Mouse (Mus musculus): ENCODE data around the gene Atp5j2.
"Not testable (repeated sequence)": the region's sequence is repeated elsewhere in the genome, so short reads cannot be mapped to it uniquely, and the experiment has no call there.

The Atp5j2 gene

GRCm38 (mm10) chr5:145191962-145192361 is at the start of gene Atp5j2:
Atp5j2 (minus strand) TSS chr5:145192062.
- no peak for DNase-seq (ENCODE audit: low spot score in 2 of 2)

GRCm38 (mm10) chr5:145234636-145235035 is 42.8 kb upstream of the Atp5j2 start:
- DNase-seq (ENCODE audit: low spot score in 2 of 2), result no peak

GRCm38 (mm10) chr5:145231893-145232411 is 40.1 kb upstream of the Atp5j2 start:
- DNase-seq (ENCODE audit: low spot score in 2 of 2), result no peak

- DNase-seq (ENCODE audit: low spot score in 2 of 2), result peak; percentile 96 to 98
These were observed 39.6 kb upstream of the Atp5j2 start, which contains the start of gene Zfp655 for GRCm38 (mm10) chr5:145231367-145231871. Zfp655 (plus strand) TSS chr5:145231715.

- DNase-seq (ENCODE audit: low spot score in 2 of 2), result no peak
These were observed 38.8 kb upstream of the Atp5j2 start for GRCm38 (mm10) chr5:145230641-145231040.

- not testable (repeated sequence) for DNase-seq (ENCODE audit: low spot score in 2 of 2)
These were observed 37.4 kb upstream of the Atp5j2 start for GRCm38 (mm10) chr5:145229283-145229682.

- no peak for DNase-seq (ENCODE audit: low spot score in 2 of 2)
These were observed 34.6 kb upstream of the Atp5j2 start for GRCm38 (mm10) chr5:145226453-145226852.

GRCm38 (mm10) chr5:145223395-145223794 is 31.5 kb upstream of the Atp5j2 start:
- DNase-seq (ENCODE audit: low spot score in 2 of 2), result no peak

- DNase-seq (ENCODE audit: low spot score in 2 of 2), result no peak
These were observed 31.0 kb upstream of the Atp5j2 start for GRCm38 (mm10) chr5:145222840-145223239.

GRCm38 (mm10) chr5:145219981-145220380 is 28.1 kb upstream of the Atp5j2 start:
- DNase-seq (ENCODE audit: low spot score in 2 of 2), result no peak

GRCm38 (mm10) chr5:145218671-145219070 is 26.8 kb upstream of the Atp5j2 start:
- no peak for DNase-seq (ENCODE audit: low spot score in 2 of 2)

GRCm38 (mm10) chr5:145218206-145218605 is 26.3 kb upstream of the Atp5j2 start:
- DNase-seq (ENCODE audit: low spot score in 2 of 2), result no peak

- no peak for DNase-seq (ENCODE audit: low spot score in 2 of 2)
These were observed 25.9 kb upstream of the Atp5j2 start for GRCm38 (mm10) chr5:145217746-145218145.

- no peak for DNase-seq (ENCODE audit: low spot score in 2 of 2)
These were observed 22.8 kb upstream of the Atp5j2 start for GRCm38 (mm10) chr5:145214679-145215078.

- no peak for DNase-seq (ENCODE audit: low spot score in 2 of 2)
These were observed 21.6 kb upstream of the Atp5j2 start for GRCm38 (mm10) chr5:145213505-145213904.

GRCm38 (mm10) chr5:145212216-145212615 is 20.4 kb upstream of the Atp5j2 start:
- DNase-seq (ENCODE audit: low spot score in 2 of 2), result no peak

- DNase-seq (ENCODE audit: low spot score in 2 of 2), result no peak
These were observed 19.5 kb upstream of the Atp5j2 start for GRCm38 (mm10) chr5:145211340-145211739.

- DNase-seq (ENCODE audit: low spot score in 2 of 2), result not testable (repeated sequence)
These were observed 16.5 kb upstream of the Atp5j2 start for GRCm38 (mm10) chr5:145208391-145208790.

GRCm38 (mm10) chr5:145207954-145208353 is 16.1 kb upstream of the Atp5j2 start:
- DNase-seq (ENCODE audit: low spot score in 2 of 2), result no peak

- no peak for DNase-seq (ENCODE audit: low spot score in 2 of 2)
These were observed 15.5 kb upstream of the Atp5j2 start for GRCm38 (mm10) chr5:145207385-145207784.

GRCm38 (mm10) chr5:145205041-145205440 is 13.2 kb upstream of the Atp5j2 start:
- DNase-seq (ENCODE audit: low spot score in 2 of 2), result no peak

GRCm38 (mm10) chr5:145203936-145204691 is 12.3 kb upstream of the Atp5j2 start, which contains the start of gene Zkscan5:
Zkscan5 (plus strand) TSS chr5:145204562.
- DNase-seq (ENCODE audit: low spot score in 2 of 2), result peak; percentile 97 to 98

GRCm38 (mm10) chr5:145202446-145202845 is 10.6 kb upstream of the Atp5j2 start:
- no peak for DNase-seq (ENCODE audit: low spot score in 2 of 2)

All from urinary bladder, postnatal 4 days (tissue).